Mouse (Mus musculus) kidney, postnatal 0 days (tissue): ENCODE measurements around the gene Mief2. TPM values are rescaled to one million over a fixed set of nuclear protein-coding genes. Genes with fewer than 3 reads are reported as not detected.

ENCODE experiments used
- ATAC-seq: fragments of 200-750 bp; cut with Nextera tagmentation; replicated peaks from 2 replicates; pipeline ENCODE4 v1.8.0; 2017; ENCODE audit warnings: low read depth, moderate number of reproducible peaks, moderate TSS enrichment, moderate library complexity; ENCODE audit not compliant: low FRiP score
- DNase-seq: peaks from one replicate; pipeline ENCODE4 v3.0.0-alpha.2; 2016; ENCODE audit warnings: low spot score
- H3K27ac ChIP-seq: fragments of 300-500 bp; sonication (generic); 2 replicates; pipeline ENCODE4 v1.5.1; 2014; ENCODE audit warnings: mild to moderate bottlenecking
- H3K27me3 ChIP-seq: fragments of 300-500 bp; sonication (generic); 2 replicates; pipeline ENCODE4 v1.6.1; 2014; ENCODE audit warnings: low read length, mixed read lengths; ENCODE audit not compliant: insufficient read depth
- H3K36me3 ChIP-seq: fragments of 300-500 bp; sonication (generic); 2 replicates; pipeline ENCODE4 v1.6.1; 2014; ENCODE audit warnings: low read length, mixed read lengths; ENCODE audit not compliant: insufficient read depth
- H3K4me1 ChIP-seq: fragments of 300-500 bp; sonication (generic); replicated peaks from 2 replicates; pipeline ENCODE4 v1.6.1; 2014; ENCODE audit warnings: antibody characterized with exemption, low read length, mixed read lengths; ENCODE audit not compliant: insufficient read depth
- H3K4me2 ChIP-seq: fragments of 300-500 bp; sonication (generic); 2 replicates; pipeline ENCODE4 v1.6.1; 2014; ENCODE audit warnings: mild to moderate bottlenecking, low read length, moderate library complexity, mixed read lengths
- H3K4me3 ChIP-seq: fragments of 300-500 bp; sonication (generic); replicated peaks from 2 replicates; pipeline ENCODE4 v1.5.1; 2014; ENCODE audit warnings: low read depth, low read length
- H3K9ac ChIP-seq: fragments of 300-500 bp; sonication (generic); 2 replicates; pipeline ENCODE4 v1.6.1; 2014; ENCODE audit warnings: low read depth, low read length
- H3K9me3 ChIP-seq: fragments of 300-500 bp; sonication (generic); replicated peaks from 2 replicates; pipeline ENCODE4 v1.6.1; 2016; ENCODE audit warnings: low read length, inconsistent platforms, mixed read lengths
- CTCF ChIP-seq: IDR thresholded peaks from 2 replicates; pipeline ENCODE4 v1.5.1; 2016; ENCODE audit warnings: antibody characterized with exemption, low read depth, mild to moderate bottlenecking, moderate library complexity
- WGBS: fragments of 180-500 bp; shearing (Covaris S2); extraction: QIAGEN DNeasy Blood & Tissue Kit; methylation state at CpG from one replicate; pipeline ENCODE4 v1.1.7; 2014; 5-methylcytosine and 5-hydroxymethylcytosine counted together
- polyA plus RNA-seq: library from polyadenylated mRNA; unstranded; fragments of >200 nt; fragmentation: Nextera tagmentation; extraction: Ambion mirVana; gene quantifications from 2 replicates; pipeline ENCODE4 v1.2.1, GENCODE M21; 2015

The Mief2 gene
- polyA plus RNA-seq, result 14.1 and 14.5 TPM in 2 replicates

GRCm38 (mm10) chr11:60728260-60728761 is at the start of gene Mief2:
Gene Mief2 (plus strand): TSS chr11:60728398.
- Histone ChIP-seq H3K4me1 (peaks cover 14% of the 10 kb centered on the region; the same call in 1 of the 2 replicates), H3K36me3 (peaks cover 21% of the 10 kb centered on the region), H3K4me3 (peak within 1 kb of the TSS; percentile 87), H3K27ac (peak within 1 kb of the TSS; percentile 87), H3K4me2 (peak within 1 kb of the TSS; percentile 69), H3K27me3 (no peaks in the 10 kb centered on the region), H3K9ac (peak within 1 kb of the TSS; percentile 94), H3K9me3 (no peaks in the 10 kb centered on the region)
- peak; percentile 91 for ATAC-seq
- DNase-seq, result peak; percentile 98
- TF ChIP-seq CTCF, result no peak
- under 1% methylated on average over 44 of the region's 44 CpGs for WGBS

DNA sequence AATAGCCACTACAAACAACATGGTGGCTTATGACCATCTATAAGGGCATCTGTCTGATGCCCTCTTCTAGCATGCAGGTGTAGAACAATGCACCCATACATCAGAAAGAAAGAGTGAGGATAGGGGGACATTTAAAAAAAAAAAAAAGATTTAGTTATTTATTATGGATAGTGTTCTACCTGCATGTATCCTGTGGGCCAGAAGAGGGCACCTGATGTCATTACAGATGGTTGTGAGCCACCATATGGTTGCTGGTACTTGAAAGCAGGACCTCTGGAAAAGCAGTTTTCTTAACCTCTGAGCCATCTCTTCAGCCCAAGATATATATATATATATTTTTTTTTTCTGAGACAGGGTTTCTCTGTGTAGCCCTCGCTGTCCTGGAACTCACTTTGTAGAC is 32.0 kb upstream of the Mief2 start:
- no peak overlapping the region for H3K27ac ChIP-seq
- H3K36me3 ChIP-seq, result no peaks in the 10 kb centered on the region
- peaks cover 9% of the 10 kb centered on the region; the same call in 1 of the 2 replicates for H3K4me1 ChIP-seq
- peak; percentile 45 for TF ChIP-seq CTCF
- no peaks in the 10 kb centered on the region for H3K9me3 ChIP-seq
- H3K27me3 ChIP-seq, result no peaks in the 10 kb centered on the region
- H3K4me3 ChIP-seq, result no peak overlapping the region
- no peak overlapping the region for H3K9ac ChIP-seq
- no peak for ATAC-seq
- DNase-seq, result no peak
- WGBS, result 73% methylated on average over 1 of the region's 1 CpGs
- H3K4me2 ChIP-seq, result no peak overlapping the region

DNA sequence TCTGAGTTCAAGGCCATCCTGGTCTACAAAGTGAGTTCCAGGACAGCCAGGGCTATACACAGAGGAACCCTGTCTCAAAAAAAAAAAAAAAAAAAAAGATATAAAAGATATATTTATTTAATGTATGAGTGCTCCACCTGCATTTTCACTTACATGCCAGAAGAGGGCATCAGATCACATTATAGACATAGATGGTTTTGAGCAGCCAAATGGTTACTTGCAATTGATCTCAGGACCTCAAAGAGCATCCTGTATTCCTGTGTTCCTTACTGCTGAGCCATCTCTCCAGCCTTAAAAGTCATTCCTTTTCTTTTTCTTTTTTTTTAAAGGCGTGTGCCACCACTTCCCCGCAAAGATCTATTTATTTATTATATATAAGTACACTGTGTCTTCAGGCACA is 30.6 kb upstream of the Mief2 start:
- DNase-seq, result peak; percentile 84
- Histone ChIP-seq H3K4me3 (no peak overlapping the region), H3K9ac (no peak overlapping the region), H3K27ac (no peak overlapping the region), H3K27me3 (no peaks in the 10 kb centered on the region), H3K36me3 (no peaks in the 10 kb centered on the region), H3K9me3 (no peaks in the 10 kb centered on the region), H3K4me1 (peaks cover 9% of the 10 kb centered on the region; the same call in 1 of the 2 replicates), H3K4me2 (no peak overlapping the region)
- peak; percentile 70 for TF ChIP-seq CTCF
- ATAC-seq, result no peak
- 75% methylated on average over 2 of the region's 2 CpGs for WGBS

GRCm38 (mm10) chr11:60698806-60699523 is 29.2 kb upstream of the Mief2 start:
- Histone ChIP-seq H3K9me3 (no peaks in the 10 kb centered on the region), H3K4me2 (peak overlapping the region; percentile 84), H3K4me1 (peaks cover 9% of the 10 kb centered on the region; the same call in 1 of the 2 replicates), H3K4me3 (peak overlapping the region; percentile 82), H3K36me3 (no peaks in the 10 kb centered on the region), H3K9ac (peak overlapping the region; percentile 87), H3K27ac (peak overlapping the region; percentile 91), H3K27me3 (no peaks in the 10 kb centered on the region)
- peak; percentile 92 for DNase-seq
- ATAC-seq, result peak; percentile 48
- 2% methylated on average over 22 of the region's 22 CpGs for WGBS
- TF ChIP-seq CTCF, result no peak

DNA sequence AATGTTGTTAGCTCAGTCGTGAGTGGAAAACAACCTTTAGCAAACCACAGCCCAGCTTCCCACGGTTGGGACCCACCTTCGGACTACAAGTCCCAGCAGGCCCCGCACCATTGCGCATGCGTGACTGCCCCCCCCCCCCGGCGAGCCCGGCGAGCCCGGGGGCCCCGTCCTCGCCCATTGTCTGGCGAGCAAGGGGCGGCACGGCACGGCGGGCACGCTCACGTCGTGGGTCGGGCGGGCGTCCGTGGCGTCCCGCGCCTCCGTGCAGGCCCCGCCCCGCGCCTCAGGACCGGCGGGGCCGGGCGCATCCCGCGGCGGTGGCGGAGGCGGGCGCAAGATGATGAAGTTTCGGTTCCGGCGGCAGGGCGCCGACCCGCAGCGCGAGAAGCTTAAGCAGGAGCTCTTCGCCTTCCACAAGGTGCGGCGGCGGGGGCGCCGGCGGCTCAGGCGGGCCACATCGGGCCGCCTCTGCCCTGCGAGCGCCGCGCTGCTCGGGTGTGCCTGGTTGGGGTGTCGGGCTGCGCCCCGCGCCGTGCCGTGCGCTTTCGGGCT is 28.6 kb upstream of the Mief2 start, which contains the start of gene Llgl1:
Gene Llgl1, plus strand, starts transcription at position 200 of the 552 bp plus-strand sequence.
- ATAC-seq, result peak; percentile 82
- peak within 1 kb of the TSS; percentile 82 for H3K4me3 ChIP-seq
- H3K9me3 ChIP-seq, result no peaks in the 10 kb centered on the region
- H3K27ac ChIP-seq, result peak within 1 kb of the TSS; percentile 91
- H3K4me2 ChIP-seq, result peak within 1 kb of the TSS; percentile 84
- peaks cover 9% of the 10 kb centered on the region; the same call in 1 of the 2 replicates for H3K4me1 ChIP-seq
- no peaks in the 10 kb centered on the region for H3K27me3 ChIP-seq
- TF ChIP-seq CTCF, result no peak
- H3K36me3 ChIP-seq, result no peaks in the 10 kb centered on the region
- under 1% methylated on average over 70 of the region's 73 CpGs for WGBS
- peak; percentile 86 for DNase-seq
- H3K9ac ChIP-seq, result peak within 1 kb of the TSS; percentile 87

GRCm38 (mm10) chr11:60700320-60701185 is 27.6 kb upstream of the Mief2 start:
- Histone ChIP-seq H3K9me3 (no peaks in the 10 kb centered on the region), H3K4me1 (peaks cover 9% of the 10 kb centered on the region; the same call in 1 of the 2 replicates), H3K27me3 (no peaks in the 10 kb centered on the region), H3K9ac (peak overlapping the region; percentile 87), H3K4me2 (peak overlapping the region; percentile 84), H3K36me3 (0 out of 2 replicates have a peak, but pooled peaks cover 4% of the 10 kb centered on the region), H3K4me3 (peak overlapping the region; percentile 82), H3K27ac (no peak overlapping the region; the same call in 1 of the 2 replicates)
- DNase-seq (peak; percentile 22), ATAC-seq (no peak)
- 0 out of 2 replicates have a peak, but pooled peaks have one; percentile 9 for TF ChIP-seq CTCF
- 24% methylated on average over 12 of the region's 12 CpGs for WGBS
